35 mouse cellular contexts compared by ENCODE assay signal in the genomic region with DNA sequence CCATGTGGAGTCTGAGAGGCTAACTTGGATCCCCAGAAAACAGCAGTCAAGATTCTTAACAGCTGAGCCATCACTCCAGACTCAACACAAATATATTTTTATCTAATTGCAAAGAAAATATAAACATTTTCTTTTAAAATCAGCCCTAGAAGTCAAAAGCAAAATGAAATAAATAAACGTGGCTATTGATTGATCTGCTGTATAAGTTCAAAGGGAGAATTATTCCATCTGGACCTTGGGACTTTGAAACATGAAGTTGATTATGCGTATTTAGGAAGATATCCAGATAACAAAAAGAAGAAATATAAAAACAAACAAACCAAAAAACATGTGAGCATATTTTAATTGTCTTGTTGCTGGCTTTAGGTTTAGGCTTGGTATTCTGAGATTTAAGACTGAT.
"Had no signal": no experiment of that assay in that cellular context is flagged by ENCODE, and none has a peak within 500 bp of the region (broad histone marks: within the 10 kb centered on the region; RNA-seq: fewer than 3 reads in every experiment).

No protein-coding gene starts in this region.

- H3K4me1 ChIP-seq: heart, embryonic 10.5 days; heart, embryonic 15.5 days; hindbrain, embryonic 10.5 days; hindbrain, embryonic 12.5 days; hindbrain, embryonic 13.5 days; hindbrain, embryonic 15.5 days had no signal

- H3K27ac ChIP-seq: heart, embryonic 10.5 days; heart, embryonic 13.5 days; heart, embryonic 15.5 days; hindbrain, embryonic 10.5 days; hindbrain, embryonic 12.5 days; hindbrain, embryonic 13.5 days; hindbrain, embryonic 14.5 days; hindbrain, embryonic 15.5 days; hindbrain, postnatal 0 days; intestine, embryonic 15.5 days; kidney, embryonic 15.5 days; kidney, postnatal 0 days; layer of hippocampus, adult 2 months had no signal

- H3K4me3 ChIP-seq: heart, embryonic 10.5 days; heart, embryonic 12.5 days; heart, embryonic 13.5 days; heart, embryonic 15.5 days; hindbrain, embryonic 10.5 days; hindbrain, embryonic 12.5 days; hindbrain, embryonic 13.5 days; hindbrain, embryonic 15.5 days; intestine, embryonic 15.5 days; kidney, embryonic 15.5 days; layer of hippocampus, adult 2 months had no signal

- DNase-seq: heart, postnatal 10 days; heart, postnatal 14 days; heart, postnatal 36 days; heart, postnatal 4 days; kidney, adult 11 months; kidney, adult 18-20 months; kidney, adult 2 months; kidney, adult 8-10 months; kidney, adult 9 months; kidney, postnatal 10 days; kidney, postnatal 14 days; kidney, postnatal 25 days; kidney, postnatal 36 days; kidney, postnatal 4 days; layer of hippocampus, adult 9-11 months; layer of hippocampus, postnatal 36 days had no signal

- ATAC-seq: hindbrain, embryonic 16.5 days; hindbrain, postnatal 0 days; inflammation-experienced regulatory T-cells, adult 6 months; intestine, embryonic 15.5 days; intestine, embryonic 16.5 days; intestine, postnatal 0 days had no signal

- H3K27me3 ChIP-seq: heart, embryonic 12.5 days; heart, embryonic 13.5 days; heart, embryonic 15.5 days; hindbrain, embryonic 12.5 days; hindbrain, embryonic 13.5 days; hindbrain, embryonic 15.5 days; intestine, embryonic 15.5 days; kidney, embryonic 15.5 days had no signal

- H3K4me2 ChIP-seq: heart, embryonic 11.5 days; heart, embryonic 12.5 days; heart, embryonic 13.5 days; heart, embryonic 15.5 days; hindbrain, embryonic 12.5 days; hindbrain, embryonic 13.5 days; hindbrain, embryonic 14.5 days; hindbrain, embryonic 15.5 days; intestine, embryonic 15.5 days; kidney, embryonic 15.5 days had no signal

- H3K36me3 ChIP-seq: heart, embryonic 10.5 days; heart, embryonic 12.5 days; heart, embryonic 13.5 days; heart, embryonic 15.5 days; hindbrain, embryonic 10.5 days; hindbrain, embryonic 12.5 days; hindbrain, embryonic 13.5 days; hindbrain, embryonic 15.5 days; intestine, embryonic 15.5 days; kidney, embryonic 15.5 days had no signal

- H3K9ac ChIP-seq: heart, embryonic 12.5 days; heart, embryonic 13.5 days; heart, embryonic 15.5 days; hindbrain, embryonic 12.5 days; hindbrain, embryonic 13.5 days; hindbrain, embryonic 14.5 days; hindbrain, embryonic 15.5 days; intestine, embryonic 15.5 days; kidney, embryonic 15.5 days had no signal

- H3K9me3 ChIP-seq: heart, embryonic 10.5 days; heart, embryonic 12.5 days; heart, embryonic 13.5 days; heart, embryonic 15.5 days; hindbrain, embryonic 10.5 days; hindbrain, embryonic 12.5 days; hindbrain, embryonic 13.5 days; hindbrain, embryonic 15.5 days; intestine, embryonic 15.5 days; kidney, embryonic 15.5 days had no signal
